In the genomic region with DNA sequence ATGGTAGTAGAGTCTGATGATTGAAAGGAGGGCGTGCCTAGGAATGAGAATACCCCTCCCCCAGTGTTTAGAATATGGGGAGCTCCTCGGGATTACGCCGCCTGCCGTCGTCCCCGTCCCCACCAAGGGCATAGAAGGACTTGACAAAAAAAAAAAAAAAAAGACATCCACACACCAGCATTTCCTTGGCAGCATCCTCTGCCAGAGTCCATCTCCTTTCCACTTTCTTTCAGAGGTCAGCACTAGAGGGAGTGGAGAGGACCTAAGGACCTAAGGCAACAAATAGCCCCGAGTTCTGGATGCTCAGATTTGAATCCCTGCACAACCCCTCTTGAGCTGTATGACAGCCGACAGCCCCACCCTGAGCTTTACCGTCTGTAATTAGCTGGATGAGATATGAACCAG, we compare ENCODE assay signal across 7 mouse cellular contexts. TPM values are rescaled to one million over a fixed set of nuclear protein-coding genes. Genes with fewer than 3 reads are reported as not detected.
A peak's percentile ranks its signal among the peaks of the same experiment; 100 is the strongest.
DNase-seq lines count a peak whose midpoint lies in the region; ATAC-seq and TF ChIP-seq lines count a peak whose summit lies in the region.

No protein-coding gene starts in this region.

- H3K4me1 ChIP-seq in E14TG2a.4 (replicated peaks; ENCODE audit: low read depth, low read length): peaks cover 66% of the 10 kb centered on the region
- peaks cover 36% of the 10 kb centered on the region for H3K4me1 ChIP-seq in hindbrain, embryonic 12.5 days
- peaks cover 26% of the 10 kb centered on the region; the same call in 1 of the 2 replicates for H3K4me1 ChIP-seq in lung, postnatal 0 days (ENCODE audit: insufficient read depth, low read depth, low read length)

- no peaks in the 10 kb centered on the region for H3K9me3 ChIP-seq in E14TG2a.4 (ENCODE audit: low read length)
- H3K9me3 ChIP-seq in hindbrain, embryonic 12.5 days (replicated peaks): no peaks in the 10 kb centered on the region
- no peaks in the 10 kb centered on the region for H3K9me3 ChIP-seq in lung, postnatal 0 days (ENCODE audit: low read length)

- TF ChIP-seq EP300 in lung, postnatal 0 days (IDR thresholded peaks at IDR 0.05): no peak

- TF ChIP-seq CTCF in E14TG2a.4 (conservative IDR thresholded peaks at IDR 0.05; ENCODE audit: low read length): 0 out of 2 replicates have a peak, but pooled peaks have one; percentile 8
- peak; percentile 57 for TF ChIP-seq CTCF in lung, postnatal 0 days (IDR thresholded peaks at IDR 0.05)

- H3K27ac ChIP-seq in hindbrain, embryonic 12.5 days: peak overlapping the region; percentile 40; the same call in 1 of the 2 replicates
- H3K27ac ChIP-seq in lung, postnatal 0 days (ENCODE audit: low read length): peak overlapping the region; percentile 98

- H3K4me3 ChIP-seq in E14TG2a.4 (replicated peaks; ENCODE audit: low read length): peak overlapping the region; percentile 91
- H3K4me3 ChIP-seq in hindbrain, embryonic 12.5 days: no peak overlapping the region
- H3K4me3 ChIP-seq in lung, postnatal 0 days (ENCODE audit: low read depth, low read length): 0 out of 2 replicates have a peak overlapping the region, but pooled peaks have one; percentile 95

- no peak overlapping the region for H3K4me2 ChIP-seq in hindbrain, embryonic 12.5 days (replicated peaks)
- H3K4me2 ChIP-seq in lung, postnatal 0 days (replicated peaks; ENCODE audit: low read depth, low read length): peak overlapping the region; percentile 93; the same call in 1 of the 2 replicates

- peaks cover 2% of the 10 kb centered on the region for H3K36me3 ChIP-seq in E14TG2a.4 (ENCODE audit: insufficient read depth, low read length)
- H3K36me3 ChIP-seq in hindbrain, embryonic 12.5 days: no peaks in the 10 kb centered on the region
- H3K36me3 ChIP-seq in lung, postnatal 0 days (ENCODE audit: insufficient read depth, low read length): no peaks in the 10 kb centered on the region

- WGBS in hindbrain, embryonic 12.5 days: 8% methylated on average over 8 of the region's 10 CpGs
- 2% methylated on average over 10 of the region's 10 CpGs for WGBS in lung, postnatal 0 days

- no peaks in the 10 kb centered on the region for H3K27me3 ChIP-seq in E14TG2a.4 (ENCODE audit: insufficient read depth, low read length)
- H3K27me3 ChIP-seq in hindbrain, embryonic 12.5 days: no peaks in the 10 kb centered on the region
- no peaks in the 10 kb centered on the region for H3K27me3 ChIP-seq in lung, postnatal 0 days (replicated peaks; ENCODE audit: insufficient read depth, low read length)

- no peak overlapping the region for H3K9ac ChIP-seq in hindbrain, embryonic 12.5 days
- H3K9ac ChIP-seq in lung, postnatal 0 days (replicated peaks; ENCODE audit: low read depth): no peak overlapping the region

- intact Hi-C loops in gastrocnemius, postnatal 14 days (cut with DNase I; ENCODE audit: low total_unique reads): no loop called here

- peak; percentile 42 for DNase-seq in 3T3-L1 (ENCODE audit: low read depth, low spot score)
- peak; percentile 77 for DNase-seq in lung, postnatal 0 days (ENCODE audit: low spot score)
- DNase-seq in natural killer cell, adult 2 months (ENCODE audit: low spot score in 2 of 2): no peak
- no peak for DNase-seq in gastrocnemius, postnatal 14 days
- DNase-seq in adrenal gland, postnatal 14 days: no peak

- ATAC-seq in hindbrain, embryonic 12.5 days (ENCODE audit: low FRiP score): no peak
- no peak for ATAC-seq in lung, postnatal 0 days

RNA-seq across cellular contexts. Expression of a gene that starts 1.6 kb away (rescaled TPM):
- 129 and 138 TPM in 2 replicates for polyA plus RNA-seq in hindbrain, embryonic 12.5 days (2016; fragmentation: Nextera tagmentation; extraction: Ambion mirVana)
- 96.3 and 107 TPM in 2 replicates for polyA plus RNA-seq in lung, postnatal 0 days (2015; fragmentation: Nextera tagmentation; extraction: Ambion mirVana)
- total RNA-seq in gastrocnemius, postnatal 14 days (2021): 10 to 100 TPM; 26.2 to 28.5 TPM
- total RNA-seq in adrenal gland, postnatal 14 days (2021): 63.1 and 82.7 TPM in 2 replicates

RNA-seq across cellular contexts. Expression of a gene that starts 1.9 kb away (rescaled TPM):
- 28.5 and 30.8 TPM in 2 replicates for polyA plus RNA-seq in hindbrain, embryonic 12.5 days (2016; fragmentation: Nextera tagmentation; extraction: Ambion mirVana)
- polyA plus RNA-seq in lung, postnatal 0 days (2015; fragmentation: Nextera tagmentation; extraction: Ambion mirVana): 6.0 and 6.9 TPM in 2 replicates
- 10 to 100 TPM; 11.2 to 11.5 TPM for total RNA-seq in gastrocnemius, postnatal 14 days (2021)
- total RNA-seq in adrenal gland, postnatal 14 days (2021): 32.9 and 33.8 TPM in 2 replicates

RNA-seq across cellular contexts. Expression of a gene that starts 29.0 kb away (rescaled TPM):
- polyA plus RNA-seq in hindbrain, embryonic 12.5 days (2016; fragmentation: Nextera tagmentation; extraction: Ambion mirVana): 84.9 and 88.7 TPM in 2 replicates
- 22.5 and 26.0 TPM in 2 replicates for polyA plus RNA-seq in lung, postnatal 0 days (2015; fragmentation: Nextera tagmentation; extraction: Ambion mirVana)
- 10 to 100 TPM; 17.5 to 25.5 TPM for total RNA-seq in gastrocnemius, postnatal 14 days (2021)
- total RNA-seq in adrenal gland, postnatal 14 days (2021): 59.2 and 62.9 TPM in 2 replicates

RNA-seq across cellular contexts. Expression of a gene that starts 43.3 kb away (rescaled TPM):
- polyA plus RNA-seq in hindbrain, embryonic 12.5 days (2016; fragmentation: Nextera tagmentation; extraction: Ambion mirVana): 4.8 and 5.1 TPM in 2 replicates
- 8.9 and 9.6 TPM in 2 replicates for polyA plus RNA-seq in lung, postnatal 0 days (2015; fragmentation: Nextera tagmentation; extraction: Ambion mirVana)
- total RNA-seq in gastrocnemius, postnatal 14 days (2021): 1 to 10 TPM; 3.1 to 3.8 TPM
- total RNA-seq in adrenal gland, postnatal 14 days (2021): 10.7 and 11.3 TPM in 2 replicates

RNA-seq across cellular contexts. Expression of a gene that starts 48.3 kb away (rescaled TPM):
- polyA plus RNA-seq in hindbrain, embryonic 12.5 days (2016; fragmentation: Nextera tagmentation; extraction: Ambion mirVana): 21.3 and 24.2 TPM in 2 replicates
- polyA plus RNA-seq in lung, postnatal 0 days (2015; fragmentation: Nextera tagmentation; extraction: Ambion mirVana): 8.8 and 9.0 TPM in 2 replicates
- 10 to 100 TPM; 10.8 to 10.9 TPM for total RNA-seq in gastrocnemius, postnatal 14 days (2021)
- total RNA-seq in adrenal gland, postnatal 14 days (2021): 15.3 and 17.0 TPM in 2 replicates

Comparison
In these comparisons a context has a peak if more than half of its experiments do, and no peak if none do; other contexts are left out.
1. DNase-seq: peak in 3T3-L1 (single experiment) and lung, postnatal 0 days (single experiment); none in natural killer cell, adult 2 months (0 of 2), gastrocnemius, postnatal 14 days (single experiment) and adrenal gland, postnatal 14 days (single experiment).